Mouse (Mus musculus) bone marrow, adult 2 months (tissue): Measurements from ENCODE around the gene Psap.

Experiments used
- CTCF ChIP-seq: fragments of 200-500 bp; IDR thresholded peaks from 2 replicates; pipeline ENCODE4 v1.5.1; 2011; ENCODE audit warnings: low read length, control low read depth; ENCODE audit not compliant: control insufficient read depth, insufficient read depth
- POLR2A ChIP-seq: fragments of 200-500 bp; IDR thresholded peaks from 2 replicates; pipeline ENCODE4 v1.6.1; 2011; ENCODE audit warnings: low read depth, mild to moderate bottlenecking, control low read depth, low read length, borderline replicate concordance; ENCODE audit not compliant: control insufficient read depth

DNA sequence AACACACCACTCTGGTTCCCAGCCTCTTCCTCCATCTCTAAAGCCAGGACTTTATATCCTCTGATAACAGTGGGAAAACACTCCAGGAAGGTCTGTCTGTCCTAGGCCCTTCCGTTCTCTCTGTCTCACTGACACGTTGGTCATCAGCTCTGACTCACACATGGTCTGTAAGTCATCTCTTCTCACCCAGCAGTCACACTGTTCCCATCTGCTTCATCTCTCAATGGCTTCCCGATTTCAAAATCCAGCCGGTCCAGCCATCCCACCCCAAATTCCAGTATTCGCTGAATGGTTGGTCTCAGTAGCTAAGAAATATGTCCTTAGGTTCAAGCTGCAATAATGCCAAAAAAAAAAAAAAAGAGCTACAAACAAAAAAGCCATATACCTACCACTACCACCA is 33.5 kb upstream of the Psap start:
- TF ChIP-seq CTCF (no peak), POLR2A (no peak)
